Mouse (Mus musculus) common myeloid progenitor, adult 5-6 weeks (primary cell): ENCODE measurements around the gene Lrrc8a. TPM values are rescaled to one million over a fixed set of nuclear protein-coding genes. Genes with fewer than 3 reads are reported as not detected.
A peak's percentile ranks its signal among the peaks of the same experiment; 100 is the strongest.

Experiments
- ATAC-seq: replicated peaks from 2 replicates; pipeline ENCODE4 v1.8.0; 2016; ENCODE audit warnings: low read depth, mild to moderate bottlenecking, moderate TSS enrichment, inconsistent platforms; ENCODE audit not compliant: poor library complexity, severe bottlenecking
- total RNA-seq: library from RNA; stranded (forward); fragments of 200-1000, 187-1606 nt; gene quantifications from 2 replicates; pipeline ENCODE4 v1.2.3, GENCODE M21; 2017

The Lrrc8a gene
- total RNA-seq, 1 experiment from 2014 or later, result 11.0 TPM

DNA sequence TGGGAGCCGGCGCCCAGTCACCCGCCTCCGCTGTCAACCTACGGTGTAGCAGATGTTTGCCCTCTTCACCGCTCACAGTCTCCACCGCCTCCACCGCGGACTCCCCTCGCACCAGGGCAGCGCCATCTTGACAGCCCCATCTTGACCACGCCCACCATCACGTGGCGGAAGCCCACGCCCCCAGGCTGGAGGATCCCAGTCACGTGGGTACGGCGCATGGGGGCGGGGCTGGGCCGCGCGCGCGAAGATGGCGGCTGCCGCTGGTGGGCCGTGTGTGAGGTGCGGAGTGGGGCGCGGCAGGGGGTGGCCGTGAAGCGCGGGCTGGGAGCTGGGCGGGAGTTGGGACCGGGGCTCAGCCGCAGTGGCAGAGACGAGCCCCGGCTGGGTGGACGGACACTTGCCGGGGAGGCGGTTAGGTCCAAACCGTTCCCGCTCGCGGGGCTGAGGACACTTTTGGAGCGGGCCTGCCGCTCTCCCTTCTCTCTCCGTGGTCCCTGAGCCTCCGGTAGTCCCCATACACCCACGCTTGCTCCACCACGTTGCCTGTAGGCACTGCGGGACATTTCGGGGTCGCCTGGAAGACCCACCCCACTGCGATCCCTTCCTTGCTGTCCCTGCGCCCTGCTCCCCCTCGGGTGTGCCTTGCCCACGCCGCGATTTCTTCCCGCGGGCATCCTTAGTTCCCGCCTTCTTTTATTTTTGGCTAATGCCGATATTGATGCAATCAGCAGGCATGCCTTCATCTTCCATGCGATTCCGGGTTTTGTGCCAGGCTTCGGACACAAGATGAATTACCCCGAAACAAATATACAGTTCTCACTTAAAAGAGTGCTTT is 48.9 kb downstream of the Lrrc8a start, which contains the start of the genes Dolk and Nup188:
Gene Dolk, minus strand, starts transcription at position 143 of the 835 bp plus-strand sequence.
Gene Nup188, plus strand, starts transcription at position 206 of the 835 bp plus-strand sequence.
- peak; percentile 95 for ATAC-seq

DNA sequence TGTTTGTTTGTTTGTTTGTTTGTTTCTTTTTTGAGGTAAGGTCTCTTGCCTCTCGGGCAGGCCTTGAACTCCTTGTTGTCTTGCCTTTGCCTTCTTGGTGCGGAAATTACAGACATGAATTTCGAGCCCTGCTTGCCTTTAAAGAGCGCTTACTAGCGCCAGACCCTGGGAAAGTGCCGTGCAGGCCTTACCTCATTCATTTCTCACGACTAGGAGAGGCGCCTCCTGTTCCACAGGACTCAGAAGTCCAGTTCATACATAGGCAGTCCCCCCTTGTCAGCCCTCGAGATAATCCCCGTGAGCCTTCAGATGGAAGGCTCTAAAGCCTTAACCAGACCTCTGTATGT is 49.5 kb downstream of the Lrrc8a start:
- ATAC-seq, result no peak

DNA sequence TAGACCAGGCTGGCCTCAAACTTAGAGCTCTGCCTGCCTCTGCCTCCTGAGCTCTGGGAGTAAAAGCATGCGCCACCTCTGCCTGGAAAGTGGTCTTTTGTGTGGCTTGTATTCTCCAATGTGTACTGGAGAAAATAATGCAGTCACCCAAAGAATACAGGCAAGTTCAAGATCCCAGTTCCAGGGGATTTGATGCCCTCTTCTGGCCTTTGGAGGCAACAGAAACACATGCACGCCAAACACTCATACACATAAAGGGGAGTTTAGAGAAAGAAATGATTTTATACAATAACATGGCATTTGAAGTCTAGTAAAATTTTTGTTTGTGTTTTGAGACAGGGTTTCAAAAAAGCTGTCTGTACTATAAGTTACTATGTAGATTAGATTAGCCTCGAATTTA is 62.0 kb downstream of the Lrrc8a start:
- ATAC-seq, result no peak

DNA sequence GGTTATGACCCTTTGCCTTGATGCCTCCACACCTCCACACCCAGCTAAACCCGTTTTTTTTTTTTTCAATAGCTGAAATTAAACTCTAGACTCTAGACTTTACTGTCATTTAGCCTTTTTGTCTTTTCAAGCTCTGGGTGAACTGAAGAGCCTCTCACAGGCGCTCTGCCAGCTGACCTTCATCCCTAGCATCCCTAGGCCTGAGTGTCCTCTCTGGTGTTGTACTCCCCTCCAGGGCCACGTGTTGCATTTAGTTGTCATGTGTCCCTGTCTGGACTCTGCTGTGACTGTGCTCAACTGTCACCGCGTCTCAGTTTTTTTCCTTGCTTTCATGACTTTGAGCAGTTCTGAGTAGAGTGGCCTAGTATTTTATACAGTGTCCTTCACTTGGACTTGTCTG is 62.5 kb downstream of the Lrrc8a start:
- no peak for ATAC-seq

DNA sequence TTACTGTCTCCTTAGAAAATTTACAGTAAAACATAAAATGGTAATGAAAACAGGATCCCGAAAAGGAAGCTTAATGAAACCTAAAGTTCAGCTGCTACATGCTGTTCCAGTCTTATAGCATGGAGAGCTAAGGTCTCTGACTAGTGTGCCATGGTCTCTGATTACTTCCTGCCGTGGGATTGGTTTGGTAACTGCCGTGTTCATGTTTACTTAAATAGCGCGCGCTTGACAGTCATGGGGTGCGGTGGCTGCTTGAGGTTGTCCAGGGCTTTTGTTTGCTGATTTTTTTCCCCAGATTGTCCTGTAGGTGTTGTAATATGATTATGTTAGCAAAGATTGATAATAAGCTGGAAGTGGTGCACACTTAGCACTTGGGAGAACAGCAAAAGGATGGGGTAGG is 68.6 kb downstream of the Lrrc8a start:
- ATAC-seq, result no peak

DNA sequence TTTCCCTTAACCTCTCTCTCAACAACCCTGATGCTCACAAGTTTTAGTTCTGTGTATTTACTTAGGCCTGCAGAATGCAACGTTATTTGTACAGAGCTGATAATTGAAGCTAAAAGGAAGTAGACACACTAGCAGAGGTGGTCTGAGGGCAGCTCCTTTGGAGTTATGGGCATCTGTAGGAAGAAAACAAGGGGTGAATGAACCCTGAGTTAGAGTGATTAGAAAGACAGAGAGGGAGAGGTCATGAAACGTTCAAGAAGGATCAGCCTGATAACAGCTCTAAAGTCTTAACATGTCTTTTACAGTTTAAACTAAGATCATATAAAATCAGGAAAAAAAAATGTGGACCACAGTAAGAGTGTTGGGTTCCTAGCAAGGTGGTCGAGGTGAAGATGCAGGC is 71.8 kb downstream of the Lrrc8a start:
- no peak for ATAC-seq

DNA sequence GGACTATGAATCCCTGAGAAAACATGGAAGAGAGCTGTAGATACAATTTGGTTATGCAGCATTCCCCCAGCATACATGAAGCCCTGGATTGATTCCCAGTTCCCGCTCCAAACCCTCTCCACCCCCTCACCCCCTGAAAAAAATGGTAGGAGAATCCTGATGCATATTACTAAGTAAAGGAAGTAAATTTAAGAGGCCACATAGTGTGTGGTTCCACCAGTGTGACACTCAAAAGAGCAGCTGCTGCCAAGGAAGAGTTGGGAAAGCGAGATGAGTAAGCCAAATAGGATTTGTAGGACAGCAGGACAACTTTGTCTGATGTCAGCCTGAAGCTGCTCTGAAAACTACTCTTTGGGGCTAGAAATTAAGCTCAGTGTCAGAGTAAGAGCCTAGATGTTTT is 74.0 kb downstream of the Lrrc8a start:
- ATAC-seq, result no peak

Other genes with a start within 250 kb of the Lrrc8a start
- 11.5 and 15.6 TPM in 2 replicates for gene Wdr34, start 188.8 kb upstream of the Lrrc8a start, total RNA-seq
- 1,475 and 1,487 TPM in 2 replicates for gene Set, start 180.3 kb upstream of the Lrrc8a start, total RNA-seq
- 11.8 and 22.9 TPM in 2 replicates for gene Pkn3, start 160.0 kb upstream of the Lrrc8a start, total RNA-seq
- gene Zdhhc12, start 144.1 kb upstream of the Lrrc8a start, total RNA-seq, result 8.0 and 11.4 TPM in 2 replicates
- gene Zer1, start 113.1 kb upstream of the Lrrc8a start, total RNA-seq, result 11.8 and 17.4 TPM in 2 replicates
- 30.2 and 49.2 TPM in 2 replicates for gene Tbc1d13, start 104.0 kb upstream of the Lrrc8a start, total RNA-seq
- 5.8 and 5.9 TPM in 2 replicates for gene Endog, start 66.2 kb upstream of the Lrrc8a start, total RNA-seq
- gene Spout1, start 59.3 kb upstream of the Lrrc8a start, total RNA-seq, result 29.8 and 38.4 TPM in 2 replicates
- gene Kyat1, start 31.9 kb upstream of the Lrrc8a start, total RNA-seq, result 4.5 and 13.5 TPM in 2 replicates
- 5.3 TPM in 1 of 2 replicates, not detected in the other for gene Gm28035, start 2.9 kb downstream of the Lrrc8a start, total RNA-seq
- 3.1 TPM in 1 of 2 replicates, not detected in the other for gene Phyhd1, start 28.5 kb downstream of the Lrrc8a start, total RNA-seq
- not detected in 2 replicates for gene Gm28038, start 43.3 kb downstream of the Lrrc8a start, total RNA-seq
- 9.7 and 12.1 TPM in 2 replicates for gene Dolk, start 48.6 kb downstream of the Lrrc8a start, total RNA-seq
- 30.9 and 31.6 TPM in 2 replicates for gene Nup188, start 48.7 kb downstream of the Lrrc8a start, total RNA-seq
- gene Sh3glb2, start 121.6 kb downstream of the Lrrc8a start, total RNA-seq, result 15.1 and 31.5 TPM in 2 replicates
- gene Miga2, start 126.5 kb downstream of the Lrrc8a start, total RNA-seq, result 9.1 and 15.0 TPM in 2 replicates
- 33.9 and 35.7 TPM in 2 replicates for gene Dolpp1, start 154.5 kb downstream of the Lrrc8a start, total RNA-seq
- gene Crat, start 178.1 kb downstream of the Lrrc8a start, total RNA-seq, result 17.1 and 17.3 TPM in 2 replicates
- 46.4 and 76.0 TPM in 2 replicates for gene Ptpa, start 178.3 kb downstream of the Lrrc8a start, total RNA-seq
- 0.58 and 1.8 TPM in 2 replicates for gene Ier5l, start 236.5 kb downstream of the Lrrc8a start, total RNA-seq